Mouse (Mus musculus): Measurements from ENCODE around the gene Sh3kbp1. TPM values are rescaled to one million over a fixed set of nuclear protein-coding genes. Genes with fewer than 3 reads are reported as not detected.

Sh3kbp1 gene
- polyA plus RNA-seq, 1 experiment from 2014 or later: 132 TPM

- Histone ChIP-seq H3K9me3 (ENCODE audit: control insufficient read depth, low read length) (no peaks in the 10 kb centered on the region), H3K4me2 (ENCODE audit: low read length) (no peak overlapping the region), H3K9ac (ENCODE audit: low read length) (no peak overlapping the region), H3K4me1 (ENCODE audit: control insufficient read depth in 2 of 2, insufficient read depth in 2 of 2, low read length in 2 of 2) (no peaks in the 10 kb centered on the region), H3K36me3 (ENCODE audit: control insufficient read depth, insufficient read depth, low read length) (no peaks in the 10 kb centered on the region), H3K4me3 (ENCODE audit: control insufficient read depth in 1 of 2, insufficient read depth in 1 of 2, low read depth in 1 of 2, low read length in 2 of 2) (no peak overlapping the region), H3K27me3 (ENCODE audit: control insufficient read depth, insufficient read depth, low read length) (no peaks in the 10 kb centered on the region), H3K27ac (replicated peaks in 1 of 2; ENCODE audit: control insufficient read depth in 1 of 2, insufficient read depth in 1 of 2, low read depth in 2 of 2, low read length in 2 of 2) (no peak overlapping the region)
- 25% methylated on average over 3 of the region's 3 CpGs for WGBS
- no peak for ATAC-seq (ENCODE audit: insufficient number of reproducible peaks, insufficient read depth, low FRiP score, low read depth)
These were observed 183.4 kb downstream of the Sh3kbp1 start for GRCm38 (mm10) chrX:159810469-159810868.

DNA sequence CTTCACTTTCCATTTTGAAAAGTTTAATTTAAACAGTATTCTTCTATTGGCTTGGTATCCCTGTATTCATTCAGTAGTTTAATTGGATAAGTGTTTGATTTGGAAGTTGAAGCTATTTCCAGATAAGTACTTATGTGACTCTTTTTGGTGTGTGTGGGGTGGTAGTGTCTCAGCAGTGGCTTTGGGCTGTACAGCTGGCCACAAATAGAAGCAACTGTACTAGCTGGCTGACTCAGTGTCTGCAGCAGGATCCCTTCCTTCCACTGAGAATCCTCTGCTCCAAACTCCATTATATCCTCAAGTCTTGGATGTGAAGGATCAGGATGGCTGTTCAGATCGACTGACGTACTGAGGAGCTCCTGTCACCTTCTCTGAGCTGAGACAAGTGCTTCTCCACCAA lies 190.4 kb downstream of the Sh3kbp1 start:
- Histone ChIP-seq H3K36me3 (ENCODE audit: control insufficient read depth, insufficient read depth, low read length) (no peaks in the 10 kb centered on the region), H3K4me1 (ENCODE audit: control insufficient read depth in 2 of 2, insufficient read depth in 2 of 2, low read length in 2 of 2) (no peaks in the 10 kb centered on the region), H3K4me3 (ENCODE audit: control insufficient read depth in 1 of 2, insufficient read depth in 1 of 2, low read depth in 1 of 2, low read length in 2 of 2) (no peak overlapping the region), H3K9me3 (ENCODE audit: control insufficient read depth, low read length) (no peaks in the 10 kb centered on the region), H3K27ac (replicated peaks in 1 of 2; ENCODE audit: control insufficient read depth in 1 of 2, insufficient read depth in 1 of 2, low read depth in 2 of 2, low read length in 2 of 2) (no peak overlapping the region), H3K4me2 (ENCODE audit: low read length) (no peak overlapping the region), H3K27me3 (ENCODE audit: control insufficient read depth, insufficient read depth, low read length) (no peaks in the 10 kb centered on the region), H3K9ac (ENCODE audit: low read length) (no peak overlapping the region)
- no peak for ATAC-seq (ENCODE audit: insufficient number of reproducible peaks, insufficient read depth, low FRiP score, low read depth)
- 76% methylated on average over 2 of the region's 2 CpGs for whole genome bisulfite sequencing

- H3K4me3 ChIP-seq (ENCODE audit: control insufficient read depth in 1 of 2, insufficient read depth in 1 of 2, low read depth in 1 of 2, low read length in 2 of 2): no peak overlapping the region
- H3K4me2 ChIP-seq (ENCODE audit: low read length): 0 out of 2 replicates have a peak overlapping the region, but pooled peaks have one; percentile 6
- ATAC-seq (ENCODE audit: insufficient number of reproducible peaks, insufficient read depth, low FRiP score, low read depth): no peak
- no peaks in the 10 kb centered on the region for H3K36me3 ChIP-seq (ENCODE audit: control insufficient read depth, insufficient read depth, low read length)
- no peak overlapping the region for H3K27ac ChIP-seq (replicated peaks in 1 of 2; ENCODE audit: control insufficient read depth in 1 of 2, insufficient read depth in 1 of 2, low read depth in 2 of 2, low read length in 2 of 2)
- no peaks in the 10 kb centered on the region for H3K9me3 ChIP-seq (ENCODE audit: control insufficient read depth, low read length)
- no peaks in the 10 kb centered on the region for H3K4me1 ChIP-seq (ENCODE audit: control insufficient read depth in 2 of 2, insufficient read depth in 2 of 2, low read length in 2 of 2)
- no peaks in the 10 kb centered on the region for H3K27me3 ChIP-seq (ENCODE audit: control insufficient read depth, insufficient read depth, low read length)
- 48% methylated on average over 5 of the region's 5 CpGs for WGBS
- no peak overlapping the region for H3K9ac ChIP-seq (ENCODE audit: low read length)
These were observed 201.1 kb downstream of the Sh3kbp1 start for GRCm38 (mm10) chrX:159828135-159828534.

DNA sequence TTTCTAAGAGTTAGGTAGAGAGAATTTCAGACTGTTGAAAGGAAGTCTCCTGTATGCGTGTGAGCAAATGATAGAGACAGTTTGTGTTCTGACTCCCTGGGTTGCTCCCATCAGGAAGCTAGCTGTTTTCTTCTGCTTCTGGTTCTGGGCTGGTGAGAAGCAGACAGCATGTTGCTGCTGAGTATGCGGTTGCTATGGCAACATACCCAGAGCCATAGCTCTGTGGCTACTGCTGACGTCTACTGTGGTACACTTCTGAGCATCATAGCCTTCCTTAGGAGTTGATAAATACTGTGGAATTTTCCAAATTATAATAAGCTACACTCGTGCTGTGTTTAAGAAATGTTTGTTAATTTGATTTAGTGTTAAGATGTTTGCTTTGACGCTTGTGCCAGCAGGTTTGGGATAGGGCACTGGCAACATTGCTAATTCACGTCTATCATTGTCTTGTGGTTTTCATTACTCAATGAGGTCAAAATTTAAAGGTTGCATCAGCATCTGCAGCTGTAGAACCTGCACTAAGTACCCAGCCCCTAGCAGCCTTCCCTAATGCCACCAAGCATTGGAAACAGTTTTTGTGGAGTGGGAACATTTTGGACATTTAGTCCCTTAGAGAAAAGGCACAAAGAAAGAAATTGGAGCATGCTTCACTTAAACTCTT lies 202.2 kb downstream of the Sh3kbp1 start:
- Histone ChIP-seq H3K9me3 (ENCODE audit: control insufficient read depth, low read length) (no peaks in the 10 kb centered on the region), H3K4me1 (ENCODE audit: control insufficient read depth in 2 of 2, insufficient read depth in 2 of 2, low read length in 2 of 2) (no peaks in the 10 kb centered on the region), H3K9ac (ENCODE audit: low read length) (no peak overlapping the region), H3K27me3 (ENCODE audit: control insufficient read depth, insufficient read depth, low read length) (no peaks in the 10 kb centered on the region), H3K4me3 (ENCODE audit: control insufficient read depth in 1 of 2, insufficient read depth in 1 of 2, low read depth in 1 of 2, low read length in 2 of 2) (no peak overlapping the region), H3K4me2 (ENCODE audit: low read length) (no peak overlapping the region), H3K27ac (replicated peaks in 1 of 2; ENCODE audit: control insufficient read depth in 1 of 2, insufficient read depth in 1 of 2, low read depth in 2 of 2, low read length in 2 of 2) (no peak overlapping the region), H3K36me3 (ENCODE audit: control insufficient read depth, insufficient read depth, low read length) (no peaks in the 10 kb centered on the region)
- 72% methylated on average over 6 of the region's 6 CpGs for WGBS
- no peak for ATAC-seq (ENCODE audit: insufficient number of reproducible peaks, insufficient read depth, low FRiP score, low read depth)

GRCm38 (mm10) chrX:159831176-159831575 lies 204.1 kb downstream of the Sh3kbp1 start:
- no peak for ATAC-seq (ENCODE audit: insufficient number of reproducible peaks, insufficient read depth, low FRiP score, low read depth)
- Histone ChIP-seq H3K9ac (ENCODE audit: low read length) (no peak overlapping the region), H3K9me3 (ENCODE audit: control insufficient read depth, low read length) (no peaks in the 10 kb centered on the region), H3K4me1 (ENCODE audit: control insufficient read depth in 2 of 2, insufficient read depth in 2 of 2, low read length in 2 of 2) (no peaks in the 10 kb centered on the region), H3K27ac (replicated peaks in 1 of 2; ENCODE audit: control insufficient read depth in 1 of 2, insufficient read depth in 1 of 2, low read depth in 2 of 2, low read length in 2 of 2) (no peak overlapping the region), H3K27me3 (ENCODE audit: control insufficient read depth, insufficient read depth, low read length) (no peaks in the 10 kb centered on the region), H3K4me3 (ENCODE audit: control insufficient read depth in 1 of 2, insufficient read depth in 1 of 2, low read depth in 1 of 2, low read length in 2 of 2) (no peak overlapping the region), H3K4me2 (ENCODE audit: low read length) (no peak overlapping the region), H3K36me3 (ENCODE audit: control insufficient read depth, insufficient read depth, low read length) (no peaks in the 10 kb centered on the region)
- 53% methylated on average over 2 of the region's 2 CpGs for WGBS

DNA sequence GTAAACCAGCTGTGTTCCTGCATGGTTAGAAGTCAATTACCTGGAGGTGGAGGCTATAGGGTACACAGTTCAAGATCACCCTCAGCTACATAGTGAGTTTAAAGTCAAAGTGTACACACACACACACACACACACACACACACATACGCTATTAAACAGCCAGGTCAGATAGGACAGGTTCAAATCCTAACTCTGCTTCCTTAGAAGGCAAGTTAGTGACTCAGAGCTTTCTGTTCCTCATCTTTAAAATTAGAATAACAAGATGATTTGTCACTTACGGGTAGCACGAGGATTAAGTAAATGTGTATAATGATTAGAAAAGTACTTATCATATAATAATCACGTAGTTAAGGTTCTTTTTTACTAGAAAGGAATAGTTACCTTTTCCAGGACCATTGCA lies 208.2 kb downstream of the Sh3kbp1 start:
- peaks cover 0 to 2% of the 10 kb centered on the region in 2 experiments; a peak in 2 of 4 replicates for H3K4me1 ChIP-seq (ENCODE audit: control insufficient read depth in 2 of 2, insufficient read depth in 2 of 2, low read length in 2 of 2)
- H3K4me3 ChIP-seq (ENCODE audit: control insufficient read depth in 1 of 2, insufficient read depth in 1 of 2, low read depth in 1 of 2, low read length in 2 of 2): no peak overlapping the region
- H3K9me3 ChIP-seq (ENCODE audit: control insufficient read depth, low read length): no peaks in the 10 kb centered on the region
- 74% methylated on average over 4 of the region's 4 CpGs for WGBS
- no peak overlapping the region for H3K9ac ChIP-seq (ENCODE audit: low read length)
- H3K36me3 ChIP-seq (ENCODE audit: control insufficient read depth, insufficient read depth, low read length): no peaks in the 10 kb centered on the region
- ATAC-seq (ENCODE audit: insufficient number of reproducible peaks, insufficient read depth, low FRiP score, low read depth): no peak
- H3K27me3 ChIP-seq (ENCODE audit: control insufficient read depth, insufficient read depth, low read length): no peaks in the 10 kb centered on the region
- no peak overlapping the region for H3K27ac ChIP-seq (replicated peaks in 1 of 2; ENCODE audit: control insufficient read depth in 1 of 2, insufficient read depth in 1 of 2, low read depth in 2 of 2, low read length in 2 of 2)
- H3K4me2 ChIP-seq (ENCODE audit: low read length): no peak overlapping the region

GRCm38 (mm10) chrX:159837379-159837778 lies 210.3 kb downstream of the Sh3kbp1 start:
- H3K4me2 ChIP-seq (ENCODE audit: low read length): no peak overlapping the region
- ATAC-seq (ENCODE audit: insufficient number of reproducible peaks, insufficient read depth, low FRiP score, low read depth): no peak
- no peaks in the 10 kb centered on the region for H3K27me3 ChIP-seq (ENCODE audit: control insufficient read depth, insufficient read depth, low read length)
- H3K9me3 ChIP-seq (ENCODE audit: control insufficient read depth, low read length): no peaks in the 10 kb centered on the region
- no peaks in the 10 kb centered on the region for H3K36me3 ChIP-seq (ENCODE audit: control insufficient read depth, insufficient read depth, low read length)
- peaks cover 0 to 2% of the 10 kb centered on the region in 2 experiments; a peak in 2 of 4 replicates for H3K4me1 ChIP-seq (ENCODE audit: control insufficient read depth in 2 of 2, insufficient read depth in 2 of 2, low read length in 2 of 2)
- WGBS: 76% methylated on average over 1 of the region's 1 CpGs
- H3K9ac ChIP-seq (ENCODE audit: low read length): no peak overlapping the region
- H3K4me3 ChIP-seq (ENCODE audit: control insufficient read depth in 1 of 2, insufficient read depth in 1 of 2, low read depth in 1 of 2, low read length in 2 of 2): no peak overlapping the region
- H3K27ac ChIP-seq (replicated peaks in 1 of 2; ENCODE audit: control insufficient read depth in 1 of 2, insufficient read depth in 1 of 2, low read depth in 2 of 2, low read length in 2 of 2): no peak overlapping the region

GRCm38 (mm10) chrX:159839786-159840185 lies 212.7 kb downstream of the Sh3kbp1 start:
- H3K27ac ChIP-seq (replicated peaks in 1 of 2; ENCODE audit: control insufficient read depth in 1 of 2, insufficient read depth in 1 of 2, low read depth in 2 of 2, low read length in 2 of 2): no peak overlapping the region

More at GRCm38 (mm10) chrX:159839786-159840185, 212.7 kb downstream of the Sh3kbp1 start:
- no peak for ATAC-seq (ENCODE audit: insufficient number of reproducible peaks, insufficient read depth, low FRiP score, low read depth)
- Histone ChIP-seq H3K4me3 (ENCODE audit: control insufficient read depth in 1 of 2, insufficient read depth in 1 of 2, low read depth in 1 of 2, low read length in 2 of 2) (no peak overlapping the region), H3K9me3 (ENCODE audit: control insufficient read depth, low read length) (no peaks in the 10 kb centered on the region), H3K4me2 (ENCODE audit: low read length) (no peak overlapping the region), H3K27me3 (ENCODE audit: control insufficient read depth, insufficient read depth, low read length) (no peaks in the 10 kb centered on the region), H3K4me1 (ENCODE audit: control insufficient read depth in 2 of 2, insufficient read depth in 2 of 2, low read length in 2 of 2) (peaks cover 0 to 2% of the 10 kb centered on the region in 2 experiments; a peak in 2 of 4 replicates), H3K36me3 (ENCODE audit: control insufficient read depth, insufficient read depth, low read length) (no peaks in the 10 kb centered on the region), H3K9ac (ENCODE audit: low read length) (no peak overlapping the region)
- 76% methylated on average over 2 of the region's 2 CpGs for WGBS

Data from heart, embryonic 14.5 days (tissue).